Mouse (Mus musculus): ENCODE results near the gene Krt17. TPM values are rescaled to one million over a fixed set of nuclear protein-coding genes. Genes with fewer than 3 reads are reported as not detected.
"Not testable (repeated sequence)": the region's sequence is repeated elsewhere in the genome, so short reads cannot be mapped to it uniquely, and the experiment has no call there.

Gene Krt17
- polyA plus RNA-seq, 2 experiments from 2014 or later, result 0.99 to 1.1 TPM

GRCm38 (mm10) chr11:100262058-100262980 lies 1.5 kb upstream of the Krt17 start:
- ATAC-seq, result no peak

- ATAC-seq, result no peak
Measured at GRCm38 (mm10) chr11:100261235-100261605, 391 bp upstream of the Krt17 start.

GRCm38 (mm10) chr11:100259079-100259478 lies 1.8 kb downstream of the Krt17 start:
- ATAC-seq, result no peak

- ATAC-seq, result no peak
Measured at GRCm38 (mm10) chr11:100257967-100258366, 2.9 kb downstream of the Krt17 start.

GRCm38 (mm10) chr11:100255514-100255913 lies 5.3 kb downstream of the Krt17 start:
- ATAC-seq, result no peak

GRCm38 (mm10) chr11:100254360-100255090 lies 6.3 kb downstream of the Krt17 start:
- ATAC-seq, result no peak

- ATAC-seq, result no peak
Measured at GRCm38 (mm10) chr11:100248852-100249465, 11.9 kb downstream of the Krt17 start, which contains the start of gene Krt16. TSS of gene Krt16 (minus strand) at chr11:100248902.

- not testable (repeated sequence) for ATAC-seq
Measured at GRCm38 (mm10) chr11:100246471-100246870, 14.4 kb downstream of the Krt17 start.

GRCm38 (mm10) chr11:100240272-100240671 lies 20.6 kb downstream of the Krt17 start:
- not testable (repeated sequence) for ATAC-seq

- no peak for ATAC-seq
Measured at GRCm38 (mm10) chr11:100221741-100222140, 39.1 kb downstream of the Krt17 start.

GRCm38 (mm10) chr11:100219304-100219703 lies 41.5 kb downstream of the Krt17 start:
- no peak for ATAC-seq

GRCm38 (mm10) chr11:100208542-100208941 lies 52.3 kb downstream of the Krt17 start:
- ATAC-seq, result no peak

GRCm38 (mm10) chr11:100207498-100207897 lies 53.3 kb downstream of the Krt17 start, which contains the start of gene Krt14:
TSS of gene Krt14 (minus strand) at chr11:100207548.
- no peak for ATAC-seq

Other genes starting within 250 kb of the Krt17 start
- gene Krt33a, start 244.8 kb downstream of the Krt17 start, polyA plus RNA-seq (2017; shearing (Covaris generic)), result not detected
- not detected for gene Krt33b, start 231.2 kb downstream of the Krt17 start, polyA plus RNA-seq (2017; shearing (Covaris generic))
- gene Krt34, start 219.5 kb downstream of the Krt17 start, polyA plus RNA-seq (2017; shearing (Covaris generic)), result not detected
- gene Krt31, start 210.5 kb downstream of the Krt17 start, polyA plus RNA-seq (2017; shearing (Covaris generic)), result not detected
- not detected for gene Krt32, start 172.8 kb downstream of the Krt17 start, polyA plus RNA-seq (2017; shearing (Covaris generic))
- gene Krt35, start 164.8 kb downstream of the Krt17 start, polyA plus RNA-seq (2017; shearing (Covaris generic)), result not detected
- gene Krt36, start 155.4 kb downstream of the Krt17 start, polyA plus RNA-seq (2017; shearing (Covaris generic)), result not detected
- gene Krt13, start 139.5 kb downstream of the Krt17 start, polyA plus RNA-seq (2017; shearing (Covaris generic)), result not detected
- not detected for gene Krt15, start 125.1 kb downstream of the Krt17 start, polyA plus RNA-seq (2017; shearing (Covaris generic))
- gene Krt19, start 112.4 kb downstream of the Krt17 start, polyA plus RNA-seq (2017; shearing (Covaris generic)), result not detected
- not detected for gene Krt9, start 67.8 kb downstream of the Krt17 start, polyA plus RNA-seq (2017; shearing (Covaris generic))
- gene Krt14, start 53.5 kb downstream of the Krt17 start, polyA plus RNA-seq (2017; shearing (Covaris generic)), result not detected
- not detected for gene Krt16, start 12.1 kb downstream of the Krt17 start, polyA plus RNA-seq (2017; shearing (Covaris generic))
- gene Krt42, start 8.8 kb upstream of the Krt17 start, polyA plus RNA-seq (2017; shearing (Covaris generic)), result not detected
- gene Eif1, start 58.9 kb upstream of the Krt17 start, polyA plus RNA-seq (2017; shearing (Covaris generic)), result 1,000 to 10,000 TPM; 1,765 to 2,357 TPM
- gene Gast, start 73.4 kb upstream of the Krt17 start, polyA plus RNA-seq (2017; shearing (Covaris generic)), result not detected
- gene Hap1, start 95.1 kb upstream of the Krt17 start, polyA plus RNA-seq (2017; shearing (Covaris generic)), result under 1 TPM in 1 of 2 experiments, not detected in 1; 0.87 TPM
- gene Jup, start 136.7 kb upstream of the Krt17 start, polyA plus RNA-seq (2017; shearing (Covaris generic)), result 1 to 10 TPM in 1 of 2 experiments, under 1 TPM in 1; 0.19 to 1.5 TPM
- gene P3h4, start 153.8 kb upstream of the Krt17 start, polyA plus RNA-seq (2017; shearing (Covaris generic)), result not detected
- not detected for gene Fkbp10, start 154.7 kb upstream of the Krt17 start, polyA plus RNA-seq (2017; shearing (Covaris generic))
- 100 to 1,000 TPM; 118 to 125 TPM for gene Nt5c3b, start 180.8 kb upstream of the Krt17 start, polyA plus RNA-seq (2017; shearing (Covaris generic))
- gene Klhl10, start 180.9 kb upstream of the Krt17 start, polyA plus RNA-seq (2017; shearing (Covaris generic)), result not detected
- gene Klhl11, start 211.7 kb upstream of the Krt17 start, polyA plus RNA-seq (2017; shearing (Covaris generic)), result 1 to 10 TPM; 1.9 to 2.1 TPM

Data from activated CD4-positive, CD25-positive, alpha-beta regulatory T cell, adult 4 months (primary cell).